Mouse (Mus musculus) forebrain, embryonic 11.5 days (tissue): ENCODE measurements around the gene Chrnb2. TPM values are rescaled to one million over a fixed set of nuclear protein-coding genes. Genes with fewer than 3 reads are reported as not detected.
A peak's percentile ranks its signal among the peaks of the same experiment; 100 is the strongest.
"Not testable (repeated sequence)": the region's sequence is repeated elsewhere in the genome, so short reads cannot be mapped to it uniquely, and the experiment has no call there.

Experiments
- ATAC-seq: fragments of 200-750 bp; cut with Nextera tagmentation; replicated peaks from 2 replicates; pipeline ENCODE4 v1.8.0; 2017; ENCODE audit warnings: moderate TSS enrichment; ENCODE audit not compliant: low FRiP score
- DNase-seq: peaks from one replicate; pipeline ENCODE4 v3.0.0-alpha.2; 2017; ENCODE audit warnings: low spot score
- H3K27ac ChIP-seq: fragments of 300-500 bp; sonication (generic); 2 replicates; pipeline ENCODE4 v1.5.1; 2014; ENCODE audit warnings: low read depth, low read length
- H3K27me3 ChIP-seq: fragments of 300-500 bp; sonication (generic); 2 replicates; pipeline ENCODE4 v1.6.1; 2014; ENCODE audit warnings: mild to moderate bottlenecking, low read length, mixed read lengths; ENCODE audit not compliant: control insufficient read depth, insufficient read depth
- H3K36me3 ChIP-seq: fragments of 300-500 bp; sonication (generic); 2 replicates; pipeline ENCODE4 v1.6.1; 2014; ENCODE audit warnings: mild to moderate bottlenecking, low read length, moderate library complexity, mixed read lengths; ENCODE audit not compliant: control insufficient read depth, insufficient read depth
- H3K4me1 ChIP-seq: fragments of 300-500 bp; sonication (generic); replicated peaks from 2 replicates; pipeline ENCODE4 v1.6.1; 2014; ENCODE audit warnings: low read length, mixed read lengths; ENCODE audit not compliant: control insufficient read depth, insufficient read depth
- H3K4me2 ChIP-seq: fragments of 300-500 bp; sonication (generic); 2 replicates; pipeline ENCODE4 v1.6.1; 2014; ENCODE audit warnings: low read depth, mild to moderate bottlenecking, low read length, moderate library complexity, mixed read lengths; ENCODE audit not compliant: severe bottlenecking
- H3K4me3 ChIP-seq: fragments of 300-500 bp; sonication (generic); 2 replicates; pipeline ENCODE4 v1.5.1; 2014; ENCODE audit warnings: low read depth, low read length
- H3K9ac ChIP-seq: fragments of 300-500 bp; sonication (generic); 2 replicates; pipeline ENCODE4 v1.6.1; 2014; ENCODE audit warnings: low read length
- H3K9me3 ChIP-seq: fragments of 300-500 bp; sonication (generic); 2 replicates; pipeline ENCODE4 v1.6.1; 2016; ENCODE audit warnings: low read length, mixed read lengths; ENCODE audit not compliant: control insufficient read depth
- WGBS: fragments of 180-500 bp; shearing (Covaris S2); extraction: QIAGEN DNeasy Blood & Tissue Kit; methylation state at CpG from one replicate; pipeline ENCODE4 v1.1.7; 2014; 5-methylcytosine and 5-hydroxymethylcytosine counted together
- polyA plus RNA-seq: library from polyadenylated mRNA; unstranded; fragments of >200 nt; fragmentation: Nextera tagmentation; extraction: Ambion mirVana; gene quantifications from 2 replicates; pipeline ENCODE4 v1.2.1, GENCODE M21; 2014

Chrnb2 gene
- polyA plus RNA-seq, 1 experiment from 2014 or later: 10.2 TPM

- no peaks in the 10 kb centered on the region for H3K27me3 ChIP-seq
- H3K4me1 ChIP-seq: no peaks in the 10 kb centered on the region
- ATAC-seq (no peak), DNase-seq (no peak)
- no peak overlapping the region for H3K27ac ChIP-seq
- no peak overlapping the region for H3K4me2 ChIP-seq
- 64% methylated on average over 15 of the region's 15 CpGs for WGBS
- H3K9ac ChIP-seq: no peak overlapping the region
- H3K9me3 ChIP-seq: no peaks in the 10 kb centered on the region
- H3K36me3 ChIP-seq: no peaks in the 10 kb centered on the region
- H3K4me3 ChIP-seq: no peak overlapping the region
Observed at GRCm38 (mm10) chr3:89802876-89803275, 38.4 kb upstream of the Chrnb2 start.

GRCm38 (mm10) chr3:89801507-89801847 lies 37.0 kb upstream of the Chrnb2 start:
- Histone ChIP-seq H3K9ac (no peak overlapping the region), H3K27ac (no peak overlapping the region), H3K4me1 (no peaks in the 10 kb centered on the region), H3K4me2 (no peak overlapping the region), H3K27me3 (no peaks in the 10 kb centered on the region), H3K4me3 (no peak overlapping the region), H3K9me3 (no peaks in the 10 kb centered on the region), H3K36me3 (no peaks in the 10 kb centered on the region)
- 52% methylated on average over 3 of the region's 3 CpGs for WGBS
- DNase-seq (no peak), ATAC-seq (no peak)

- no peak overlapping the region for H3K27ac ChIP-seq
- H3K4me1 ChIP-seq: no peaks in the 10 kb centered on the region
- no peak overlapping the region for H3K4me2 ChIP-seq
- H3K27me3 ChIP-seq: no peaks in the 10 kb centered on the region
- no peaks in the 10 kb centered on the region for H3K9me3 ChIP-seq
- H3K36me3 ChIP-seq: no peaks in the 10 kb centered on the region
- H3K4me3 ChIP-seq: no peak overlapping the region
- no peak overlapping the region for H3K9ac ChIP-seq
- no peak for ATAC-seq
- no peak for DNase-seq
- 64% methylated on average over 5 of the region's 5 CpGs for whole genome bisulfite sequencing
Observed at GRCm38 (mm10) chr3:89800774-89801506, 36.5 kb upstream of the Chrnb2 start.

- ATAC-seq, H3K4me2 ChIP-seq, DNase-seq, H3K4me1 ChIP-seq, H3K4me3 ChIP-seq, H3K9ac ChIP-seq, H3K27ac ChIP-seq, H3K9me3 ChIP-seq, H3K36me3 ChIP-seq, H3K27me3 ChIP-seq: not testable (repeated sequence)
- WGBS: 22% methylated on average over 3 of the region's 3 CpGs
Observed at GRCm38 (mm10) chr3:89800078-89800477, 35.6 kb upstream of the Chrnb2 start.

GRCm38 (mm10) chr3:89799476-89799875 lies 35.0 kb upstream of the Chrnb2 start:
- DNase-seq: no peak
- Histone ChIP-seq H3K36me3 (no peaks in the 10 kb centered on the region), H3K4me1 (no peaks in the 10 kb centered on the region), H3K4me2 (peak overlapping the region; percentile 24; the same call in 1 of the 2 replicates), H3K27ac (no peak overlapping the region), H3K9me3 (no peaks in the 10 kb centered on the region), H3K4me3 (no peak overlapping the region), H3K9ac (no peak overlapping the region), H3K27me3 (no peaks in the 10 kb centered on the region)
- ATAC-seq: no peak
- WGBS: 4% methylated on average over 13 of the region's 13 CpGs

- ATAC-seq (no peak), DNase-seq (no peak)
- no peak overlapping the region for H3K9ac ChIP-seq
- H3K4me3 ChIP-seq: no peak overlapping the region
- no peak overlapping the region for H3K4me2 ChIP-seq
- no peaks in the 10 kb centered on the region for H3K9me3 ChIP-seq
- no peaks in the 10 kb centered on the region for H3K36me3 ChIP-seq
- H3K27me3 ChIP-seq: no peaks in the 10 kb centered on the region
- no peak overlapping the region for H3K27ac ChIP-seq
- no peaks in the 10 kb centered on the region for H3K4me1 ChIP-seq
- WGBS: 86% methylated on average over 3 of the region's 3 CpGs
Observed at GRCm38 (mm10) chr3:89798518-89798917, 34.1 kb upstream of the Chrnb2 start.

- Histone ChIP-seq H3K4me1 (no peaks in the 10 kb centered on the region), H3K4me2 (no peak overlapping the region), H3K36me3 (no peaks in the 10 kb centered on the region), H3K4me3 (no peak overlapping the region), H3K27ac (no peak overlapping the region), H3K9ac (no peak overlapping the region), H3K9me3 (no peaks in the 10 kb centered on the region), H3K27me3 (no peaks in the 10 kb centered on the region)
- no peak for ATAC-seq
- DNase-seq: no peak
- WGBS: 60% methylated on average over 4 of the region's 4 CpGs
Observed at GRCm38 (mm10) chr3:89796358-89796757, 31.9 kb upstream of the Chrnb2 start.

GRCm38 (mm10) chr3:89795746-89796145 lies 31.3 kb upstream of the Chrnb2 start:
- Histone ChIP-seq H3K4me3 (no peak overlapping the region), H3K27ac (no peak overlapping the region), H3K27me3 (no peaks in the 10 kb centered on the region), H3K9ac (no peak overlapping the region), H3K4me2 (no peak overlapping the region), H3K36me3 (no peaks in the 10 kb centered on the region), H3K4me1 (no peaks in the 10 kb centered on the region), H3K9me3 (no peaks in the 10 kb centered on the region)
- ATAC-seq: no peak
- DNase-seq: no peak
- WGBS: 79% methylated on average over 5 of the region's 5 CpGs

GRCm38 (mm10) chr3:89794616-89795015 lies 30.2 kb upstream of the Chrnb2 start:
- Histone ChIP-seq H3K36me3 (no peaks in the 10 kb centered on the region), H3K27me3 (no peaks in the 10 kb centered on the region), H3K9me3 (no peaks in the 10 kb centered on the region), H3K4me1 (no peaks in the 10 kb centered on the region), H3K27ac (no peak overlapping the region), H3K4me3 (no peak overlapping the region), H3K4me2 (no peak overlapping the region), H3K9ac (no peak overlapping the region)
- 56% methylated on average over 2 of the region's 2 CpGs for WGBS
- no peak for ATAC-seq
- DNase-seq: no peak
